Mouse (Mus musculus): ENCODE measurements around the gene Nktr. TPM values are rescaled to one million over a fixed set of nuclear protein-coding genes. Genes with fewer than 3 reads are reported as not detected.
A peak's percentile ranks its signal among the peaks of the same experiment; 100 is the strongest.

Nktr gene
- total RNA-seq, 4 experiments from 2014 or later, result 57.2 to 146 (median 91.1) TPM

DNA sequence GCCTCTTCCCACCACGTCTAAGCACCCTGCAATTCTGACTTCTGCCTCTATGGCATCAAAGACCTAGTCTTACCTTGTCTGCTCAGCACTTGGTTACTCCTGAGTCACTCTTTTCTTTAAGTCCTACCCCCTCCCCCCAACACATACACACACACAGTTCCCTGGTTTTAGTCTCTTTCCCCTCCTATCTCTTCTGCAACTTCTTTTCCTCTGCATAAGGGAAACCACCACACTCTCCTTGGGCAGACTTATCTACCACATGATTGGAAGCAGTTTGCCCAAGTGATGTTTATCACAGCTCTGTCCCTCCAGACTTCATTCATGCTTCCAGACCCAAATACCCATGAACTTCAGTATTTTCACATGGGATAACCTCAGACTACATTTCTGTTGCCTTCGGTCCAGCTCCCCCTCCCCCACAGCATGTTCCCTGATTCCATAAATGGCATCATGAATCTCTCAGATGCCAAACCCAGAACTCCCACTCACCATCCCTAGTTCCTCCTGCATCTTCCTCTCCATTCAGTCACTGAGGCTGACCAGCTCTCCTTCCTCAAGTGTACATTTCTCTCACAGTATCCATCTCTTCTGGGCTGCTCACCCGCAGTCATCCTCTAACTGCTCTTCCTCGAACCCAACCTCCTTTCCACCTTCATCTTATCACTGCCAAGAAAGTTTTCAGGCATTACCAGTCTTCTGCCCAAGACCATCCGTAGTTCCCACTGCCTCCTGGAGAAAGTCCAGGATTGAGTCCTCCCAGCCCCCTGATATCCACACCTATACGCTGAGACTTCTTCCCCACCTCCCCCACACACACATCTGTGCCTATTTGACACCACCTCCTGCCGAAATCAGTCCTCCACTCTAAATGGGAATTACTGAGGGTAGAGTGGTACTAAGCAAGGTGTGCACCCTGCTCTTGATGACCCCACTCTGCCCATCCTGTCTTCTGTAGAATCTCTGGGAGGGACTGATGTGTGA lies 10.2 kb upstream of the Nktr start:
- no peak for DNase-seq

DNA sequence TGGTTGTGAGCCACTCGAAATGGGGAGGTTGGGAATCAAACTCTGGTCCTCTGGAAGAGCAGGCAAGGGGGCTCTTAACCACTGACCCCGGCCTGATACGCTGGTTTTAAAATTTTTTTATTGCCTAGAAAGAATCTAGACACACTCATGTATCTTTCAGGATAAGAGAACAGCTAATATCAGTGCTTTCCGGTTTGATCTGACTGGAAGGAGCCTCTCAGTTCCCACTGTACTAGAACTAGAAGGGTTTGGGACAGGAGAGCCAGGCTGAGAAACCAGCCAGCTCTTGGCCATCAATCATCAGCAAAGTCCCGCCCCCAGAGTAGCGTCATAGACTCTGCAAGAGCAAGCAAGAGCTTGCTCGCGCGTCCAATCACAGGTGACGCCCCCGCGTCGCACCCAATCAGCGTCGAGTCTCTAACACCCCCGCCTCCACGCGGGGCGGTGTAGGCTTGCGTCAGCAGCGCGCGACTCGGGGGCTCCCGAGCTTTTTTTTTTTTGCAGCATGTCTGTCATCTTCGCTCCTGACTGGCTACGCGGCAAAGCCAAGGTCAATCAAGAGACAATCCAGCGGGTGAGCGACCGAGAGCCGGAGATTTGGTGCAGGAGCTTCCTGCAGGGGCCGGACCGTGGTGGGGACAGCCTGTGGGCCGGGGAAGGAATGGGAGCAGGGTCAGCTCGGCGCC lies 8.9 kb upstream of the Nktr start, which contains the start of gene Ss18l2:
Ss18l2 (plus strand) TSS at position 432 of the 686 bp plus-strand sequence.
- DNase-seq, result peak; percentile 98

DNA sequence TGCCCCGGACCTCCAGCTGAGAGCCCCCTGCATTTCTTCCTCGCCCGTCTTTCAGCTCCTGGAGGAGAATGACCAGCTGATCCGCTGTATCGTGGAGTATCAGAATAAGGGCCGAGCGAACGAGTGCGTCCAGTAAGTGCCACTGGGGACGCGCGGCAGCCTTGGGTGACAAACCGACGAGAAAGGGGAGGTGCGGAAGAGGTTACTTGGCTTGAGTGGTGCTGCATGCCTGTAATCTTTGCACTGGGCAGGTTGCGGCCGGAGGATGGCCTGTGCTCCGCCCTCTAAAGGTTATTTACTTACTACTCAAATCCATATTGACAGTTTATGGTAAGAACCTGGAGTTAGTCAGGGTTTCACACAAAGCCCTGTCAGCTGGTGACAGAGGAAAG lies 8.4 kb upstream of the Nktr start:
- DNase-seq, result peak; percentile 59

DNA sequence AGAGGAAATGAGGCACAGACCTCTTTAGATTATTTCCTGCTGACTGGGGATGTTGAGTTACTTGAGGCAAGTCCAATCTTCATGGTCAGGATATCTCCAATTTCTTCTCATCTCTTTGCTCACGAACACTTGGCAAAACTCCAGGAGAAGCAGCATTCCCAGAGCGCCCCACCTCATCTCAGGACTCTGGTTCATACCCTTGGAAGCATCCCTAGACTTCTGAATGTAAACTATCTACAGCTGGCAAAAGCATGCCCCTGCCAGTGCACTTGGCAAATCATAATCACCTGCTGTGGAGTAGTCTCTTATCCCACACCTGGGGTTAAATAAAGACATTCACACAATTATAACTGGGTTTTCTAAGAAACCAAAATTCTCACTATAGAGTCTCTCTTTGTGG lies 1.9 kb upstream of the Nktr start:
- DNase-seq, result no peak

DNA sequence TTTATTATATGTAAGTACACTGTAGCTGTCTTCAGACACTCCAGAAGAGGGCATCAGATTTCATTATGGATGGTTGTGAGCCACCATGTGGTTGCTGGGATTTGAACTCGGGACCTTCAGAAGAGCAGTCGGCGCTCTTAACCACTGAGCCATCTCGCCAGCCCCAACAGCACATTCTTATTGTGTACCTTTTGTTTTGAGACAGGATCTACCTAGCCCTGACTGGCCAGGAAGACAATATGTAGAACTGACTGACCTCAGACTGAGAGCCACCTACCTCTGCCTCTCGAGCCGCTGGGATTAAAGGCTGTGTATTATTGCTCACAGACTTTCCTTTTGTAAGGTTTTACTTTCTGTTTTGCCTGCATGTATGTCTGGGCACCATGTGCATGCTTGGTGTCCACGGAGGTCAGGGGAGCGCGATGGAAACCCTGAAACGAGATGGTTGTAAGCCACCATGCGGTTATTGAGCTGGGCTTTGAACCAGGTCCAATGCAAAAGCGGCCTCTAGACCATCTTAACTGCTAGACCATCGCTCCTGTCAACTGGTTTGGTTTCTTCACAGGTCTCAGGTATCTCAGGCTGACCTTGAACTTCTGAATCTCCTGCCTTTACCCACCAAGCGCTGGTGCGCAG lies 781 bp upstream of the Nktr start:
- no peak for DNase-seq

DNA sequence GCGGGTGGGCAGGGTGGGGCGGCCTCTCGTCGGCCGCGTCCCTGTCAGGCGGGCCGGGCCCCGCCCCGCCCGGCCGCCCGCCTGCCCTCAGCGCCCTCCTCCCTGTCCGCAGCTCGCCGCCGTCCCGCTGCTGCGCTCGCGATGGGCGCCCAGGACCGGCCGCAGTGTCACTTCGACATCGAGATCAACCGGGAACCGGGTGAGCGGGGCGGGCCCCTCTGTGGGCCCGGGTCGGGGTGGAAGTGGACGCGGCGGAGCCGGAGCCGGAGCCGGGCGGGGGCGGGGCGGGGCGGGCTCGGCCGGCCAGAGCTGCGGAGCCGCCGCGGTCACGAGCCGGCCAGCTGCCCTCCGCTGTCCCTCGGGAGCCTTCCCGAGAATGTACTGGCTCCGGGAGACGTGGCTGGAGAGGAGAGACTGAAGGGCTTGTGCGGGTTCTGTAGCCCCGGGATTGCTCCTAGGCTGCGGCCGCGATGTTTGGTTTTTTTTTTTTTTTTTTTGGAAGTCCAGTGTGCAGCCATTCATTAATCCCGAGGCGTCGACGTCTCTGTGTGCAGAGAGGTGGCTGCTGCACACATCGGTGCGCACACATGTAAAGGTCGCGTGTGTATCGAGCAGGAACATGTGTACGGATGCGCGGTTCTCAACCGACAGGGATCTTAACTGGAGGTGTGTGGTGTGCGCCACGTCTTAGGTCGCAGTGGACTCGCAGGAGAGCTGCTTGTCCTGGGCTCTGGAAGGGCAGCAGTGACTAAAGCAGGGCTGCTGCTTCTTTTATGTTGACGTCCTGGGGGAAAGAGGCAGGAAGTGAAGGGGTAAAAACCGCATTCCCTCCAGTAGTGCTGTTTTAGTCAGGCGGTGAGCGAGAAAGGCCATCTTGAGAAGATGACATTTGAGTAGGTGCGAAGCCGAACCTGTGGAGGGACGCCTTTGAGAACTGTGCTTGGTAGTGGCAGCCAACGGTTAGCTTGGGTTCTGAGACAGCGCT lies 670 bp downstream of the Nktr start:
- DNase-seq, result peak; percentile 37

DNA sequence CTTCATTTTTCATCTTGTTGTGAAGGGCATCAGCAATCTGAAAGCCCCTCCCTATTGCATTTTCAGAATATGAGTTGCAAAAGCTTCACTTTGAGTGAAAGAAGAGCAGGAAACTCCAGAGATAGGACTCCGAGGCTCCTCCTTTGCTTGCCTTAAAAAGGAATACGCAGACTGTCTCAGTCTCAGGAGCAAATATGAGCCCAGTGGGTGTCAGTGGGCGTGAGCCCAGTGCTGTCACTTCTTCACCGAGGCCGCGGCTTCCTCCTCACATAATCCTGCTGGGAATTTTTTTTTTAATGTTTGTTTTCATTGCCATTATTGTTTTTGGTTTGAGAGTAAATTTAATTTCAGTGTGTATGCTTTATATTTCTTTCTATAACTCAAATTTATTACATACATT lies 21.5 kb downstream of the Nktr start:
- no peak for DNase-seq

DNA sequence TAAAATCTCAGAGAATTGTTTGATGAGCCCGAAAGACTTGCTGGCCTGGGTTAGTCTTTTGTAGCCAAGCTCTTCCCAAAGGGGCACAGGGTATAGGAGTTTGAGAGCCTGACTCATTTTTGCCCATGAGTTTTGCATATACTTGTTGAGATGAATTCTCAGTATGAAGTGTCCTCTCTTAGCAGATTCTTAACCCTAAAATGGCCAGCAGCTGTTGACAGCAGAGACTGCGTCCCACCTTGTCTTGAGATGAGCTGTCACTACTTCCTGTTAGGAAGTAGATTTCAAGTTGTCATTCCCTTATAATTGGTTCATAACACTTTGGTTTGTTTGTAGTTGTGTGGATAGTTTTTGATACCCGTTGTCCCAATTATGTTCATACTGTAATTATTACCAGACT lies 22.2 kb downstream of the Nktr start:
- no peak for DNase-seq

DNA sequence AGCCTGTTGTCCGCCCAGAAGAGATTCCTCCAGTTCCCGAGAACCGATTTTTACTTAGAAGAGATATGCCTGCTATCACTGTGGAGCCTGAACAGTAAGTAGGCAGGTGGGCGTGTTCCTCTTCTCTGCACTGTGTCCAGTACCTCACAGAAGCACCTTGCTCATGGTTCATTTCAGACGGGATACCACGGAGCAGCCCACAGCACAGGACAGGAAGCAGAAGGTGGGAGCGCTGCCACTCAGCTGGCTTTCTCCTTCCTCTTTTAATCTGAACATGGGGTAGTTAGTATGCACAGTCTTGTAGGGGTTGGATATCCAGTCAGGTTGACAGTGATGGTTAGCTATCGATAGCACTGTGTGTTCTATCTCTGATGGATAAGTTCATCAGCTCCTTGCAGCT lies 25.1 kb downstream of the Nktr start:
- no peak for DNase-seq

DNA sequence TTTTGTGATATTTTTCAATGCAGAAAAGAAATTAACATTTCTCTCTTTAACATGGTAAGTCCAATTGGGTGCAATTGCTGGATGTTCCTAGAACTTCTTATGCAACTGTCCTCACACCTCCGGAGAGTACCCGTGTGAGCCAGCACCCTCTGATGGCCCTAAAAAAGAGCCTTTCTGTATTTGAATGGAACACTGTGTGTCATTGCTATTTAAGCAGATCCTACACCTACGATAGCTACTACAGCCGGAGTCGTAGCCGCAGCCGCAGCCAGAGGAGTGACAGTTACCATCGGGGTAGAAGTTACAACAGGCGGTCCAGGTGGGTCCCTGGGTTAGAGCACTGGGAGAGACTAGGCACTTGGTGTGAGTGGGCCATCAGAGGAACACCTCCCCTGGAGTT lies 33.8 kb downstream of the Nktr start:
- no peak for DNase-seq

DNA sequence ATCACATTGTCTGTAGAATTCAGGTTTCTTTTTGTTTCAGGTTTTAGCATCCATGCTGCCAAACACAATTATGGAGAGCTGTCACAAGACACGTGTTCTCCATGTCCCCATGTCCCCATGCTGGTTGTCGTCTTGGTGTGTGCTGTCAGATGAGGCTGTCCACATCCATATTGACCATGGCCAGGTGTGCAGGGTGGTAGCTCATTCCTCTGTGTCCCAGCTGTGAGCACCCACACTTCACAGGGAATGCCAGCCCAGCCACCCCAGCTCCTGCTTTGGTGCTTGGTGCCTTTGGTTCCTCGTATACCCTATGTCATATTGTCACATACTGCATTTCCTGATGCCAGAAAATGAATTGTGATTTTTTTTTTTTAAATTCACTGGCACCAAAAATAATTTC lies 35.7 kb downstream of the Nktr start:
- no peak for DNase-seq

DNA sequence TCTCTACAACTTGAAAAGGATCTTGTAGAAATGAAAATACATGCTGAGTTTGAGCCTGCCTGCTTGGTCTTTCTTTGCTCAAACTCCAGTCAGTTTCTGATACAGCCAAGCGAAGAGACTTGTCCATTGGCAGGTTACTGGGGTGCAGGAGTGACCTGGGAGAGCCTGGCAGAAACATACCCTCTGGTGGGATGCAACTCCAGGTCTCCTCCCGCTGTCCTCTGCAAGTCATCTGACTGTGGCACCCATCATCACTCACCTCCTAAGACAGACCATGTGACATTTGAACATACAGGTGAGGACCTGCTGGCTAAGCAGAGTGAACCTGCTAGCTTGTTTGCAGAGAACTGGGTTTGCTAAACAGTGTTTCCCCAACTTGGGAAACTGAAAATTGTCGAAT lies 37.8 kb downstream of the Nktr start:
- no peak for DNase-seq

DNA sequence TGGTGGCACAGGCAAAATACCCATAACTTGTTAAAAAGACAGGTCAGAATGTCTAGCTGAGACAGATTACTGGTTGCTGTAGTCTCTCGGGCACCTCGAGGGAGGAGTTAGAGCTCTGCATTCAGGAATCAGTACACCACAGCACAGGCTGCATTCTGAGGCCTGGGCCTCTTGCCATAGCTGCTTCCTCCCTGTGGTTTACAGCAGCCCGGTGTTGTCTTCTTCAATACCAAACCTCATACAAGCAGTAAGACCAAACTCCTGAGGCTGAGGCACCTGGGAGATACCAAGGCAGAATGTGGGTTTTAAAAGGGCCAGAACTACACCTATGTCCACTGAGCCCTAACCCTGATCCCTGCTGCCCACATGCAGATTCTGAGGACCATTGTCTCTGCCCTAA lies 38.5 kb downstream of the Nktr start:
- no peak for DNase-seq

DNA sequence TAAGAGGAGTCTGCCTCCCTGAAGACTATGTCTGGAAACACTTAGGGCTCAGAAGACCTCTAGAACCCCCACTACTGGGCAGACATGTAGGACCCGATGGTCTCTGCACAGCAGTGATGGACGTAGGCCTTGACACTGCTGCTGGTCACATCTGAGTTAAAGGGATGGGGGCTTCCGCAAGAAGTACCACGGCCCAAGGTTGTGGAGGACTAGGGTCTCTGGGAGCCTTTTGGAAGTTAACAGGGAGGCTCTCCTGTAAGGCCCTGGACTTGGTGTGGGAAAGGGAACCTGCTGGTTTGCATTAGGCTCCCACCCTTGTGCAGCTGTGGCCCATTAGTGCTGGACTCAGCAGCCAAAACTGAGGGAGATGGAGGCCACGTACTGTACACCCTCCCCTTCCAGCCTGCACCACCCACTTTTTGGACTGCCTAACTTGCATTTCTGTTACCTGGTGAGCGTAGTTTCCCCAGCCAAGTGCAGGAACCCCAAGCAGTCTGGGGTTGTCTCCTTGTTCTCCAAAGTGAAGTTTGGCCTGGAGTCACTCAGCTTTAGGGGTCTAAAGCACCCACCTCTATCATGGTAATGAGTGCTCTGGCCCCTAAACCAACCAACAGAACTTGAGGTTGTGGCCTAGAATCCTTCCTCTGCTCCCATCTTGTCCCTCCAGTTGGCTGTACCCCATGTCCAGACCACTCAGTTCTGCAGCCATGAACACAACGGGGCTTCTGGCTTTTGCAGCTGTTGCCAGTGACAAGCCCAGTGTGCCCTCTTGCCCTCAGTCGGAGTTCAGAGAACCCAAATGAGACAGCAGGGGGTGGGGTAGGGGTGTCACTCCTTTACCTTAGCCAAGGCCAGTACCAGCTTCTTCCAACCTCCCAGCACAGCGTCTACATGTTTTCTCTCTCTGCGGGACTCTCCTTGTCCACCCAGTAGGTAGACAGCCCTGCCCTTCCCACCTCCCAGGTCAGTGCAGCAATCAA lies 39.2 kb downstream of the Nktr start:
- no peak for DNase-seq

DNA sequence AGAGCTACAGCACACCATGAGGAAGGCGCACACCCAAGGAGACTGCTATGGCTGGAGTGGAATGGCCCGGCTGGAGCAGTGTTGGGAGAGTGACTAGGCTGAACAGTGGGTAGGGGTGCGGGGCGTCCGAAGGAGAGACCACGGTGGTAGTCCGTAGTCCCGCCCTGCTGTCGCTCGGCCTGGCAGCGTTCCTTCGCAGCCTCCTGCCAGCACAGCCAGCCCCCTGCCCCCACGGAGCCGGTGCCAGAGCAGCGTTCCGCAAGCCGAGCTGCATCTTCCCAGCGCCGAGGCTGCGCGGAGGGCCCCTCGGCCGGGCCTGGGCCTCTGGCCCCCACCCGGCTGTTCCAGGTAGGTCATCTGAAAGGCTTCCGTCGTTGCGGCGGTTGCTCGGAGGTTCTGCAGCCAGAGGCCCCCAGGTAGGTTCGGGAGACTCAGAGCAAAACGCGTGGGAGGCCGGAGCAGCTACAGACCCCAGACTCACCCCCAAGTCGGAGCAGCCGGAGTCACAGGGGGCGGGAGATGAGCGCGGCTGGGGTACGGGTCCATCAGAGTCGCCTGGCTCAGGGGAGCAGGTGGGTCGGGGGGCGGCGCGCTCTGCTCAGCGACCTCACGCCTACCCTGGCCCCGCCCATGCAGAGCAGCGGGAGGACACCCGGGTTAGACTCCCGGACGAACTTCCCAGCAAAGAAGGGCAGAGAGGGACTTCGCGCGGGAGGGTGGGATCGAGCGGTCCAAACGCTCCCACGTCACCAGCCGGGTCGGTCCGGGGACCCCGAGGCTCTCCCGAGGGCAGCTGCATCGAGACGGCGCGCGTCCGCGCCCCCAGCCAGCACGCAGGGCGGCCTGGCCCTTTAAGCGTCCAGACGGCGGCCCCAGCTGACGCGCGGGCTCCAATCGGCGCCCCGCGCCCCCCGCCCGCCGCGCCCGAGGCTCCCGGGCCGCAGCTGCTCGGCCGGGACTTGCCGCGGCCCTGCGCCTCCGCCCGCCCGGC lies 40.4 kb downstream of the Nktr start, which contains the start of gene Zfp651:
Zfp651 (plus strand) TSS at position 240 of the 991 bp plus-strand sequence.
- peak; percentile 49 for DNase-seq

DNA sequence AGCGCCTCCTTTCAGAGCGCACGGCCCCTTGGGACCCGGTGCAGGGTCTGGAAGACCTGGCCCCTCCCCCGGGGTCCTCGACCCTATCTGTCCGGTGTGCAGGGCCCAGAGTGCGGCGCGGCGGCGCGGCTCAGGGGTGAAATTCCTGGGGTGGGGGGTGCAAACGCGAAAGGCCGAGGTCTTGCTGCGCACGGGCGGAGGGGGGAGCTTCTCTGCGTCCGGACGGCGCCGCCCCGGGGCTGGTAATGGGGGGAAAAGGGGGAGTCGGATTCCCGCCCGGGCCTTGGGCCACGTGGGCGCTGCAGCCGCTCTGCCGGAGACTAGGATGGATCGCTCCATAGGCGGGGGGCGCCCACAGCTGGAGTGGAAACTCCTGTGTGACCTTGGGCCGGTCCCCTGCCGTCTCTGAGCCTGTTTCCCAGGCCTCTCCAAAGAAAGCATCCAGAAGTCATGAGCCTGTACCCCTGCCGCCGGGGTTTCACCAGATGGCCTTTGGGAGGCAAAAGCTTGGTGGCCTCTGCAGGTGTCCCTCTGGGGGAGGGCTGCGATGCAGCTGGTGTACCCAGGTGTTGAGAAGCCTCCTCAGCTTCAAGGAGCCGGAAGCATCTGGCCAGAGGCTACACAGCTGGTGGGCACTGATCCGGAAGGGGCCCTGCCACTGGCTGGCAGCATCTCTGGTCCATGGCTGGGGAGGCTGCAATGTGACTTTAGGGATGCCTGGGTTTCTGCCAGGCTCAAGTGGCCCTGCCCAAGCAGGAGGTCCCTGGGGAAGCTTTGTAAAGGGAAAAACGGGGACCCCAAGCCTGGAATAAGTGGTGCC lies 41.5 kb downstream of the Nktr start:
- DNase-seq, result peak; percentile 66

DNA sequence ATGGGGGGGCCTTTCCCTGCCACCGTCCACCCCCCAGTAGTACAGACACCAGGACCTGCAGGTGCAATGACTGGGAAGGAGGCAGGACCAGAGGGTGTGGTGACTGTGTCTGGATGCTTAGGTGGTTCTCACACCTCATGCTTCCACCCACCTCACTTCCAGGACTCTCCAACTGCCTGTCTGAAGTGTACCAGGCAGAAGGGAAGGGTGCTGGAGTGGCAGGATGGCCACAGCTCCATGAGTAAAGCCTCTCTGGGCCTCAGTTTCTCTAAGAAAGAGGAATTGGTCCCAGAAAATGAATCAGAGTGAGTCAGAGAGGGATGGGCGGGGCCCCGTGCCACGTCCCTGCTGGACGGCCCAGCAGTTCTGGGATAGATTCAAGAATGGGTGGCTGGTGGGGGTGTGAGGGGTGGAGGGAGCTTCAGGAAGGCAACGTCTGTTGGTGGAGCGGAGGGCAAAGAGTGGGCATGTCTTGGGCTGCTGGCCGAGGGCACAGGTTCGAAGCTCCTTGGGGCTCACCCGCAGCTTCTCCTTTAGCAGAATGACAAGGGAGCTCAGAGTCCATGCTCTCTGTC lies 42.2 kb downstream of the Nktr start:
- DNase-seq, result no peak

DNA sequence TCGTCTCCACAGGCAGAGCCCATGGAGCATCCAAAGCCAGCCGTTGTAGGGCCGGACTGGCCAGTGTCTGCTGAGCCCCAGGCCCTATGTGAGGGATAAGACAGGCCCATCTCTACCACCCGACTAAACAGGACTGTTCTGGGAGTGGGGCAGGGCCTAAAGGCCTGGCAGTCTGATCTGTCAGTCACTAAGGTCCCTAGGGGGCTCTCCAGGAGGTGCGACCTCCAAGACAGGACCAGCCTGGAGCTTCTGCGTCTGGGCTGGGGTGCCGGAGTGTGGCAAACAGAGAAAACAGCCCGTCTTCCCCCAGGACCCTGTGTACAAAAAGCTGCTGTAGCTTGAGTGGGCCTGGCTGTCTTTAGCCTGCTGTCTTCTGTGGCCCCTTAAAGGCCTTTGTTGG lies 42.8 kb downstream of the Nktr start:
- no peak for DNase-seq
